Mouse (Mus musculus) ovary, postnatal 36 days (tissue): ENCODE results near the gene Ifnar2.
"Not testable (repeated sequence)": the region's sequence is repeated elsewhere in the genome, so short reads cannot be mapped to it uniquely, and the experiment has no call there.

Experiments
- DNase-seq: peaks from one replicate; pipeline ENCODE4 v3.0.0; 2022; ENCODE audit warnings: low spot score, mixed read lengths

Gene Ifnar2

GRCm38 (mm10) chr16:91428259-91428865, 55.8 kb downstream of the Ifnar2 start:
- DNase-seq, result no peak

- DNase-seq, result no peak
Measured at GRCm38 (mm10) chr16:91432720-91433328, 60.2 kb downstream of the Ifnar2 start.

- DNase-seq, result no peak
Measured at GRCm38 (mm10) chr16:91433329-91433933, 60.8 kb downstream of the Ifnar2 start.

GRCm38 (mm10) chr16:91434119-91434518, 61.5 kb downstream of the Ifnar2 start:
- DNase-seq, result no peak

- DNase-seq, result no peak
Measured at GRCm38 (mm10) chr16:91438081-91438480, 65.5 kb downstream of the Ifnar2 start.

GRCm38 (mm10) chr16:91438599-91438998, 66.0 kb downstream of the Ifnar2 start:
- DNase-seq, result not testable (repeated sequence)

GRCm38 (mm10) chr16:91441366-91441765, 68.8 kb downstream of the Ifnar2 start:
- peak; percentile 58 for DNase-seq

- no peak for DNase-seq
Measured at GRCm38 (mm10) chr16:91441811-91442240, 69.2 kb downstream of the Ifnar2 start.

- no peak for DNase-seq
Measured at GRCm38 (mm10) chr16:91442446-91442845, 69.9 kb downstream of the Ifnar2 start.

GRCm38 (mm10) chr16:91443211-91443611, 70.6 kb downstream of the Ifnar2 start:
- no peak for DNase-seq

GRCm38 (mm10) chr16:91444847-91445246, 72.3 kb downstream of the Ifnar2 start:
- no peak for DNase-seq

GRCm38 (mm10) chr16:91445566-91445965, 73.0 kb downstream of the Ifnar2 start:
- no peak for DNase-seq

- DNase-seq, result no peak
Measured at GRCm38 (mm10) chr16:91446778-91447511, 74.4 kb downstream of the Ifnar2 start.

- no peak for DNase-seq
Measured at GRCm38 (mm10) chr16:91447512-91447900, 74.9 kb downstream of the Ifnar2 start.

GRCm38 (mm10) chr16:91448088-91448487, 75.5 kb downstream of the Ifnar2 start:
- DNase-seq, result no peak

- DNase-seq, result no peak
Measured at GRCm38 (mm10) chr16:91448895-91449294, 76.3 kb downstream of the Ifnar2 start.

- DNase-seq, result no peak
Measured at GRCm38 (mm10) chr16:91450137-91451064, 77.8 kb downstream of the Ifnar2 start.

- no peak for DNase-seq
Measured at GRCm38 (mm10) chr16:91451949-91452348, 79.4 kb downstream of the Ifnar2 start.

- no peak for DNase-seq
Measured at GRCm38 (mm10) chr16:91452363-91452896, 79.8 kb downstream of the Ifnar2 start.
